Mouse (Mus musculus): ENCODE measurements around the gene Nckap1l. TPM values are rescaled to one million over a fixed set of nuclear protein-coding genes. Genes with fewer than 3 reads are reported as not detected.
A peak's percentile ranks its signal among the peaks of the same experiment; 100 is the strongest.

Gene Nckap1l
- total and polyA plus RNA-seq, 2 experiments from 2014 or later: 1.7 to 4.5 TPM

GRCm38 (mm10) chr15:103482488-103482887 lies 28.9 kb downstream of the Nckap1l start:
- peak; percentile 70 for TF ChIP-seq CTCF (IDR thresholded peaks at IDR 0.05; ENCODE audit: low read depth)
- WGBS: 0% methylated on average over 1 of the region's 1 CpGs
- no peak overlapping the region for H3K27ac ChIP-seq (ENCODE audit: low read depth, low read length)
- DNase-seq (peak; percentile 74), ATAC-seq (peak; percentile 66)
- no peak overlapping the region for H3K4me3 ChIP-seq (ENCODE audit: low read depth, low read length)
- H3K36me3 ChIP-seq (ENCODE audit: insufficient read depth): no peaks in the 10 kb centered on the region
- no peaks in the 10 kb centered on the region for H3K9me3 ChIP-seq (ENCODE audit: low read length)
- no peak overlapping the region for H3K9ac ChIP-seq
- H3K4me1 ChIP-seq (ENCODE audit: insufficient read depth): peaks cover 10% of the 10 kb centered on the region; the same call in 1 of the 2 replicates
- H3K27me3 ChIP-seq (ENCODE audit: insufficient read depth, low read length): no peaks in the 10 kb centered on the region
- no peak overlapping the region for H3K4me2 ChIP-seq (ENCODE audit: low read depth)

- ATAC-seq (peak; percentile 67), DNase-seq (peak; percentile 42)
- no peak overlapping the region for H3K9ac ChIP-seq
- TF ChIP-seq CTCF (IDR thresholded peaks at IDR 0.05; ENCODE audit: low read depth): no peak
- H3K9me3 ChIP-seq (ENCODE audit: low read length): no peaks in the 10 kb centered on the region
- WGBS: 35% methylated on average over 2 of the region's 2 CpGs
- no peak overlapping the region for H3K4me2 ChIP-seq (ENCODE audit: low read depth)
- no peaks in the 10 kb centered on the region for H3K36me3 ChIP-seq (ENCODE audit: insufficient read depth)
- no peaks in the 10 kb centered on the region for H3K27me3 ChIP-seq (ENCODE audit: insufficient read depth, low read length)
- H3K4me1 ChIP-seq (ENCODE audit: insufficient read depth): peaks cover 10% of the 10 kb centered on the region; the same call in 1 of the 2 replicates
- H3K4me3 ChIP-seq (ENCODE audit: low read depth, low read length): no peak overlapping the region
- H3K27ac ChIP-seq (ENCODE audit: low read depth, low read length): 0 out of 2 replicates have a peak overlapping the region, but pooled peaks have one; percentile 41
Observed at GRCm38 (mm10) chr15:103484490-103484889, 30.9 kb downstream of the Nckap1l start.

GRCm38 (mm10) chr15:103485106-103485505 lies 31.5 kb downstream of the Nckap1l start:
- ATAC-seq (no peak), DNase-seq (no peak)
- H3K9ac ChIP-seq: no peak overlapping the region
- H3K9me3 ChIP-seq (ENCODE audit: low read length): no peaks in the 10 kb centered on the region
- H3K27me3 ChIP-seq (ENCODE audit: insufficient read depth, low read length): no peaks in the 10 kb centered on the region
- H3K4me1 ChIP-seq (ENCODE audit: insufficient read depth): peaks cover 10% of the 10 kb centered on the region; the same call in 1 of the 2 replicates
- H3K4me2 ChIP-seq (ENCODE audit: low read depth): no peak overlapping the region
- no peak for TF ChIP-seq CTCF (IDR thresholded peaks at IDR 0.05; ENCODE audit: low read depth)
- H3K36me3 ChIP-seq (ENCODE audit: insufficient read depth): no peaks in the 10 kb centered on the region
- 34% methylated on average over 3 of the region's 3 CpGs for WGBS
- H3K27ac ChIP-seq (ENCODE audit: low read depth, low read length): no peak overlapping the region
- H3K4me3 ChIP-seq (ENCODE audit: low read depth, low read length): no peak overlapping the region

GRCm38 (mm10) chr15:103486658-103487057 lies 33.1 kb downstream of the Nckap1l start:
- H3K27ac ChIP-seq (ENCODE audit: low read depth, low read length): no peak overlapping the region
- H3K36me3 ChIP-seq (ENCODE audit: insufficient read depth): no peaks in the 10 kb centered on the region
- H3K4me3 ChIP-seq (ENCODE audit: low read depth, low read length): no peak overlapping the region
- no peak overlapping the region for H3K4me2 ChIP-seq (ENCODE audit: low read depth)
- no peak for TF ChIP-seq CTCF (IDR thresholded peaks at IDR 0.05; ENCODE audit: low read depth)
- no peak for ATAC-seq
- 56% methylated on average over 1 of the region's 1 CpGs for WGBS
- H3K9me3 ChIP-seq (ENCODE audit: low read length): no peaks in the 10 kb centered on the region
- no peak for DNase-seq
- peaks cover 10% of the 10 kb centered on the region; the same call in 1 of the 2 replicates for H3K4me1 ChIP-seq (ENCODE audit: insufficient read depth)
- no peaks in the 10 kb centered on the region for H3K27me3 ChIP-seq (ENCODE audit: insufficient read depth, low read length)
- H3K9ac ChIP-seq: no peak overlapping the region

- Histone ChIP-seq H3K27me3 (ENCODE audit: insufficient read depth, low read length) (no peaks in the 10 kb centered on the region), H3K9ac (no peak overlapping the region), H3K9me3 (ENCODE audit: low read length) (no peaks in the 10 kb centered on the region), H3K4me3 (ENCODE audit: low read depth, low read length) (no peak overlapping the region), H3K27ac (ENCODE audit: low read depth, low read length) (no peak overlapping the region), H3K36me3 (ENCODE audit: insufficient read depth) (no peaks in the 10 kb centered on the region), H3K4me2 (ENCODE audit: low read depth) (no peak overlapping the region), H3K4me1 (ENCODE audit: insufficient read depth) (peaks cover 10% of the 10 kb centered on the region; the same call in 1 of the 2 replicates)
- WGBS: 36% methylated on average over 4 of the region's 4 CpGs
- ATAC-seq (no peak), DNase-seq (no peak)
- TF ChIP-seq CTCF (IDR thresholded peaks at IDR 0.05; ENCODE audit: low read depth): no peak
Observed at GRCm38 (mm10) chr15:103488336-103488735, 34.7 kb downstream of the Nckap1l start.

- no peak for TF ChIP-seq CTCF (IDR thresholded peaks at IDR 0.05; ENCODE audit: low read depth)
- Histone ChIP-seq H3K9ac (no peak overlapping the region), H3K4me1 (ENCODE audit: insufficient read depth) (no peaks in the 10 kb centered on the region), H3K9me3 (ENCODE audit: low read length) (no peaks in the 10 kb centered on the region), H3K36me3 (ENCODE audit: insufficient read depth) (no peaks in the 10 kb centered on the region), H3K27ac (ENCODE audit: low read depth, low read length) (no peak overlapping the region), H3K27me3 (ENCODE audit: insufficient read depth, low read length) (no peaks in the 10 kb centered on the region; the same call in 1 of the 2 replicates), H3K4me3 (ENCODE audit: low read depth, low read length) (no peak overlapping the region), H3K4me2 (ENCODE audit: low read depth) (no peak overlapping the region)
- no peak for ATAC-seq
- DNase-seq: no peak
- 56% methylated on average over 10 of the region's 10 CpGs for WGBS
Observed at GRCm38 (mm10) chr15:103496204-103497140, 42.9 kb downstream of the Nckap1l start.

- TF ChIP-seq CTCF (IDR thresholded peaks at IDR 0.05; ENCODE audit: low read depth): no peak
Observed at GRCm38 (mm10) chr15:103498157-103498556, 44.6 kb downstream of the Nckap1l start.

More at GRCm38 (mm10) chr15:103498157-103498556, 44.6 kb downstream of the Nckap1l start:
- Histone ChIP-seq H3K27me3 (ENCODE audit: insufficient read depth, low read length) (no peaks in the 10 kb centered on the region; the same call in 1 of the 2 replicates), H3K9ac (no peak overlapping the region), H3K27ac (ENCODE audit: low read depth, low read length) (no peak overlapping the region), H3K4me1 (ENCODE audit: insufficient read depth) (no peaks in the 10 kb centered on the region), H3K4me3 (ENCODE audit: low read depth, low read length) (no peak overlapping the region), H3K9me3 (ENCODE audit: low read length) (no peaks in the 10 kb centered on the region), H3K36me3 (ENCODE audit: insufficient read depth) (no peaks in the 10 kb centered on the region), H3K4me2 (ENCODE audit: low read depth) (no peak overlapping the region)
- WGBS: 32% methylated on average over 3 of the region's 3 CpGs
- no peak for DNase-seq
- ATAC-seq: no peak
